Mouse (Mus musculus) embryonic facial prominence, embryonic 10.5 days (tissue): ENCODE results near the gene Ddn. TPM values are rescaled to one million over a fixed set of nuclear protein-coding genes. Genes with fewer than 3 reads are reported as not detected.

ENCODE experiments used
- DNase-seq: peaks from one replicate; pipeline ENCODE4 v3.0.0-alpha.2; 2017; ENCODE audit warnings: low spot score
- H3K27ac ChIP-seq: fragments of 300-500 bp; sonication (generic); replicated peaks from 2 replicates; pipeline ENCODE4 v1.5.1; 2016; ENCODE audit warnings: mild to moderate bottlenecking
- H3K27me3 ChIP-seq: fragments of 300-500 bp; sonication (generic); replicated peaks from 2 replicates; pipeline ENCODE4 v1.6.1; 2016; ENCODE audit warnings: low read depth, mild to moderate bottlenecking; ENCODE audit not compliant: poor library complexity, severe bottlenecking
- H3K36me3 ChIP-seq: fragments of 300-500 bp; sonication (generic); replicated peaks from 2 replicates; pipeline ENCODE4 v1.6.1; 2016; ENCODE audit warnings: mild to moderate bottlenecking, moderate library complexity
- H3K4me1 ChIP-seq: fragments of 300-500 bp; sonication (generic); 2 replicates; pipeline ENCODE4 v1.6.1; 2016
- H3K4me3 ChIP-seq: fragments of 300-500 bp; sonication (generic); 2 replicates; pipeline ENCODE4 v1.5.1; 2016; ENCODE audit warnings: mild to moderate bottlenecking, moderate library complexity
- H3K9me3 ChIP-seq: fragments of 300-500 bp; sonication (generic); 2 replicates; pipeline ENCODE4 v1.6.1; 2016; ENCODE audit warnings: mild to moderate bottlenecking
- WGBS: fragments of 180-500 bp; shearing (Covaris S2); methylation state at CpG from one replicate; pipeline ENCODE4 v1.1.7; 2016; 5-methylcytosine and 5-hydroxymethylcytosine counted together
- polyA plus RNA-seq: library from polyadenylated mRNA; unstranded; fragments of >200 nt; fragmentation: Nextera tagmentation; extraction: Ambion mirVana; gene quantifications from 2 replicates; pipeline ENCODE4 v1.2.1, GENCODE M21; 2016

Ddn gene
- polyA plus RNA-seq, 1 experiment from 2014 or later: not detected

GRCm38 (mm10) chr15:98776280-98777004 lies 32.8 kb downstream of the Ddn start:
- under 1% methylated on average over 62 of the region's 62 CpGs for WGBS
- no peak overlapping the region for H3K27ac ChIP-seq
- no peaks in the 10 kb centered on the region for H3K9me3 ChIP-seq
- H3K4me1 ChIP-seq: peaks cover 59% of the 10 kb centered on the region
- no peaks in the 10 kb centered on the region for H3K36me3 ChIP-seq
- H3K4me3 ChIP-seq: peak overlapping the region; percentile 42
- H3K27me3 ChIP-seq: peaks cover 100% of the 10 kb centered on the region
- peak; percentile 72 for DNase-seq

DNA sequence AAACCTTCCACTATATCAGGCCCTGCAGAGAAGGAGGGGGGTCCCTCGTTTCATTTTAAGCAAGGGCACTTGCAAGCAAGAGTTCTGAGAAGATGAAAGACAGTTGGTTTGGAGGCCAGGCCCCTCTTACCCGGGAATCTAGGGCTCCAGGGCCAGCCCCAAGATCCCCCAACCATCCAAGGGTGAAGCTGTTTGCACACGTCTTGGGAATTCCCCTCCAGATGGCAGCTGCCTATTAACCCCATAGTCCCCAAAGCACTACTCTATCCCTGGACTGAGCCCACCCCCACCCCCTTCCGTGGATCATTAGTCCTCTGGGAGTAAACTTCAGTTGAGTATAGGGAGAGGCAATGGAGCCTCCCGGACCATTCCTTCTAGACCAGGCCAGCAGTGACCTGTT lies 33.8 kb downstream of the Ddn start:
- Histone ChIP-seq H3K36me3 (no peaks in the 10 kb centered on the region), H3K9me3 (no peaks in the 10 kb centered on the region), H3K27ac (no peak overlapping the region), H3K4me1 (peaks cover 58% of the 10 kb centered on the region), H3K4me3 (no peak overlapping the region), H3K27me3 (peaks cover 100% of the 10 kb centered on the region)
- DNase-seq: no peak
- 2% methylated on average over 5 of the region's 5 CpGs for WGBS

DNA sequence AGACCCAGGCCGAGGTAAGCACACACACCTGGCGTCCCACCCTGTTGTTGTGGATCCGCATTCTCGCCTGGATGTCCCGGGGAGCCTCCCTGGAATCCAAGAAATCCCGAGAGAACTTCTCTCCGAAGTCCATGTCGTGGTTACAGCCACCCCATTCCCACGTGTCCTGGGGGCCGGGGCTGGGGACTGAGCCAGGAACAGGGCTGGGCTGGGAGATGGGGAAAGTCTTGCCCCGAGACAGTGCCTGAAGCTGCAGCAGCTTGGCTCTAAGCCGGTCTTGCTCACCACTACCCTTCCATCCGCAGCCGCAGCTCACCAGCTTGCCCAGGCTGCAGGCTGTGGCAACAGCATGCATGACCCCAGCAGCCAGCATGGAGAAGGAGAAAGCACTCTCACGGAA lies 35.2 kb downstream of the Ddn start:
- Histone ChIP-seq H3K27me3 (peaks cover 100% of the 10 kb centered on the region), H3K9me3 (no peaks in the 10 kb centered on the region), H3K27ac (no peak overlapping the region), H3K4me3 (no peak overlapping the region), H3K36me3 (no peaks in the 10 kb centered on the region), H3K4me1 (peaks cover 52% of the 10 kb centered on the region)
- 8% methylated on average over 15 of the region's 15 CpGs for WGBS
- DNase-seq: no peak

DNA sequence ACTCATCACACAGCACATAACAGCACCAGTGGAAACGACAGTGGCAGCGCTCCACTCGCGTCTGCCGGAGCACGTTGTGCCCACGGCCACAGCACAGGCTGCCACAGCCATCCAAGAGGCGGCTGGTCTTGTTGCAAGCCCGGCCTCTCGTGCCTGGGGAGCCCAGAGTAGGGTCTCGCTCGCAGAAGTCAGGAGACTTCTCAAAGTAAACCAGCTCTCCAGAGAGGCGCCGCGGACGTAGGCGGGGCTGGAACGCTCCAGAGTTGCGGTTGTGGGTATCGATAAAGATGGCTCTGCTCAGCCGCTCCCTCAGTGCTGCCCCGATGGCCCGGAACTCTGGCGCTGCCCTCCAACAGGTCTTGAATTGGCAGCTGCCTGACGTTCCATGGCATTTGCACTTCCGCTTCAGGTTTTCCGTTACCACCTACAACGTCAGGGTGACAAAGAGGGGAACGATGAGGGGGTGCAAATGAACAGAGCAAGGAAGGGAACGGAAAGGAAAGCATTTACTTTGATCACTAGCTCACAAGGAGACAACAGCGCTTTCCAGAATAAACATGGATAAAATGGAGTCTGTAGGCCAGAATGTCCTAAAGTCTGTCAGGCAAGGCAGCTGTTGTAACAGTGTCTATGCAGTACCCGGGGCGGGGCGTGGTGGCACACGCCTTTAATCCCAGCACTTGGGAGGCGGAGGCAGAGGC lies 36.6 kb downstream of the Ddn start:
- H3K27ac ChIP-seq: no peak overlapping the region
- peak; percentile 63 for DNase-seq
- WGBS: 2% methylated on average over 36 of the region's 36 CpGs
- no peaks in the 10 kb centered on the region for H3K36me3 ChIP-seq
- no peaks in the 10 kb centered on the region for H3K9me3 ChIP-seq
- H3K4me1 ChIP-seq: peaks cover 43% of the 10 kb centered on the region
- H3K4me3 ChIP-seq: peak overlapping the region; percentile 48
- peaks cover 100% of the 10 kb centered on the region for H3K27me3 ChIP-seq

GRCm38 (mm10) chr15:98771813-98772425 lies 37.4 kb downstream of the Ddn start:
- Histone ChIP-seq H3K4me3 (peak overlapping the region; percentile 48), H3K36me3 (no peaks in the 10 kb centered on the region), H3K9me3 (no peaks in the 10 kb centered on the region), H3K27me3 (peaks cover 95% of the 10 kb centered on the region), H3K27ac (no peak overlapping the region), H3K4me1 (peaks cover 35% of the 10 kb centered on the region)
- no peak for DNase-seq
- 5% methylated on average over 12 of the region's 12 CpGs for WGBS

DNA sequence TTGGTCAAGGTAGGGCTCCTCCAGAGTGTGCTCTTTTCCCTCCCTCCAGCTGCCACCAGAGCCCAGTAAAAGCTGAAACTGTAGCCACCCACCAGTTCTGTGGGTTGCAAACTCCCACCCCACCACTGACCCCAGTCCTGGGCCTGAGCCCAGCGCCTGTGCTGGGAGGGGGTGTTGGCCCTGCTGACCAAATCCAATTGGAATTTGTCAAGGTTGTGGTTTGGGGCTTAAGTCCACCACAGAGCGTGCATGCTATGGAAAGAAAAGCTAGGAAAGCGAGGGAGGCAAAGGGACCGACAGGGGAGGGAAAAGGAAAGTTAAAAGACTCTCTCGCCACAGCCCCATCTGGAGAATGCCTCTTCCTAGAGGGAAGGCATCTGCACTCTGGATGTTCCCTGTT lies 41.0 kb downstream of the Ddn start:
- peaks cover 86% of the 10 kb centered on the region for H3K27me3 ChIP-seq
- WGBS: 25% methylated on average over 5 of the region's 5 CpGs

GRCm38 (mm10) chr15:98765929-98766328 lies 43.4 kb downstream of the Ddn start:
- H3K36me3 ChIP-seq: peaks cover 2% of the 10 kb centered on the region
- H3K27ac ChIP-seq: no peak overlapping the region
- peaks cover 23% of the 10 kb centered on the region for H3K4me1 ChIP-seq
- DNase-seq: no peak
- 70% methylated on average over 4 of the region's 4 CpGs for WGBS
- H3K4me3 ChIP-seq: no peak overlapping the region
- H3K27me3 ChIP-seq: peaks cover 63% of the 10 kb centered on the region
- H3K9me3 ChIP-seq: no peaks in the 10 kb centered on the region

More for the DNA sequence above, 41.0 kb downstream of the Ddn start:
- no peak overlapping the region for H3K27ac ChIP-seq
- DNase-seq: no peak
- no peak overlapping the region for H3K4me3 ChIP-seq
- peaks cover 21% of the 10 kb centered on the region for H3K4me1 ChIP-seq
- H3K36me3 ChIP-seq: no peaks in the 10 kb centered on the region
- no peaks in the 10 kb centered on the region for H3K9me3 ChIP-seq

DNA sequence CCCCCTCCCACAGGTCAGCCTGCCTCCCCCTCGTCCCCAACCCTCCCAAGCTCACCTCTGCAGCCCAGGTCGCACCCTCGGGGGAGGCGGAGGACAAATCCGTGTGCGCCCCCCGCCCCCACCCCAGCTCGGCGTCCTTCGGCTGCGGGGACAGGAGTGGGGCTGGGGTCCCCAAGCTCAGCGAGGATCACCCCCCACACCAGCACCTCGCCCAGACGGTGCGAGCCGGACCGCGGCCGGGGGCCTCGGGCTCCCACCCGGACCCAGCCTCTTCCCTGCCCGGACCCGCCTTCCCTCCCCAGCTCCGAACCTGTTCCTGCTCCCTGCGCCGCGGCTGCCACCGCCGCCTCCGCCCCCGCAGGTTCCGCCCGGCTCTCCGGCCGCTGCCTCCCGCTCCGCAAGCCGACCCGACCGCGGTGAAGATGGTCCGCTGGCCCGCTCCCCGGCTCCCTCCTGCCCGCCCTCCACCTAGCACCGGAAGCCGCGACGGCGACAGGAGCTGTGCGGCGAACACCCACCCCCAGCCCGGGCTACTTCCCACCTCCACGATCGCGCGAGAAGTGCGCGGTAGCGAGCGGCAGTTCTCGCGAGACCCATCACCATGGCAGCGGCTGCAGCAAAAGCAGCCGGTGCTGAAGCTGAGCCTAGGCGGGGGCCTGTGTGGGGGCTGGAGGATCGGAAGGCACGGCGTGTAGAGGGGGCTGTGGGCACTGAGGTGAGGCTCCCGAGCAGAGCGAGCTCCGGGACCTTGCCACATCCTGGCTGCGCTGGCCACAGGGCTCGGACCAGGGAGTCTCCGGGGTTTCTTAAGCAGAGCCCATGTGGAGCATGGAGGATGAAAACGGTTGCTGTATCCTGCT lies 46.4 kb downstream of the Ddn start, which contains the start of gene Arf3:
Gene Arf3 (minus strand): TSS at position 545 of the 860 bp plus-strand sequence.
- Histone ChIP-seq H3K9me3 (no peaks in the 10 kb centered on the region), H3K4me3 (peak within 1 kb of the TSS; percentile 100), H3K27ac (peak within 1 kb of the TSS; percentile 94), H3K4me1 (peaks cover 20% of the 10 kb centered on the region), H3K27me3 (peaks cover 33% of the 10 kb centered on the region), H3K36me3 (peaks cover 33% of the 10 kb centered on the region)
- DNase-seq: peak; percentile 98
- under 1% methylated on average over 76 of the region's 76 CpGs for WGBS

GRCm38 (mm10) chr15:98762201-98762621 lies 47.1 kb downstream of the Ddn start:
- Histone ChIP-seq H3K4me1 (peaks cover 20% of the 10 kb centered on the region), H3K36me3 (peaks cover 37% of the 10 kb centered on the region), H3K4me3 (peak overlapping the region; percentile 100), H3K9me3 (no peaks in the 10 kb centered on the region), H3K27ac (peak overlapping the region; percentile 94), H3K27me3 (peaks cover 30% of the 10 kb centered on the region)
- 1% methylated on average over 24 of the region's 24 CpGs for WGBS
- DNase-seq: peak; percentile 88

DNA sequence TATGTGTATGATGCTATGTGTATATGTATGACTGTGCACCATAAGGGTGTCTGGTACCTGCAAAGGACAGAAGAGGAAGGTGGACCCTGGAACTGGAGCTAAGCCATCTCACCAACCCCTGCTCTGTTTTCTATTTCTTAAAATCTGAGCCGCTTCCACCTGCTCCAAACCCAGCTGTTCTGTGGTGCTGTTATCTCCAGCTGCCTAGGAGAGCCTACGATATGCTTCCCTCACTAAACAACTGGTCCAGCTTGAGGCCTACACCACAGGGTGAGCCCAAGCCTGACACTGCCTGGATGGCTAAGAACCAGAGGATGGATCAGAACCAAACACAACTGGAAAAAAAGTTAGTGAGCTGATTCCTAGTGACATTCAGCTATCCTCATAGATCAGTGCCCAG lies 55.2 kb downstream of the Ddn start:
- Histone ChIP-seq H3K4me3 (no peak overlapping the region), H3K27ac (no peak overlapping the region), H3K4me1 (no peaks in the 10 kb centered on the region), H3K36me3 (peaks cover 75% of the 10 kb centered on the region), H3K9me3 (no peaks in the 10 kb centered on the region), H3K27me3 (no peaks in the 10 kb centered on the region)
- 92% methylated on average over 2 of the region's 2 CpGs for WGBS
- no peak for DNase-seq
